Mouse (Mus musculus) cerebellum, postnatal 10 days (tissue): ENCODE measurements around the gene Gm8947.

Experiments used
- DNase-seq, 2 experiments: peaks; one replicate each; pipeline ENCODE4 v3.0.0; 2021; ENCODE audit warnings: mixed read lengths in 2 of 2

Gm8947 gene

DNA sequence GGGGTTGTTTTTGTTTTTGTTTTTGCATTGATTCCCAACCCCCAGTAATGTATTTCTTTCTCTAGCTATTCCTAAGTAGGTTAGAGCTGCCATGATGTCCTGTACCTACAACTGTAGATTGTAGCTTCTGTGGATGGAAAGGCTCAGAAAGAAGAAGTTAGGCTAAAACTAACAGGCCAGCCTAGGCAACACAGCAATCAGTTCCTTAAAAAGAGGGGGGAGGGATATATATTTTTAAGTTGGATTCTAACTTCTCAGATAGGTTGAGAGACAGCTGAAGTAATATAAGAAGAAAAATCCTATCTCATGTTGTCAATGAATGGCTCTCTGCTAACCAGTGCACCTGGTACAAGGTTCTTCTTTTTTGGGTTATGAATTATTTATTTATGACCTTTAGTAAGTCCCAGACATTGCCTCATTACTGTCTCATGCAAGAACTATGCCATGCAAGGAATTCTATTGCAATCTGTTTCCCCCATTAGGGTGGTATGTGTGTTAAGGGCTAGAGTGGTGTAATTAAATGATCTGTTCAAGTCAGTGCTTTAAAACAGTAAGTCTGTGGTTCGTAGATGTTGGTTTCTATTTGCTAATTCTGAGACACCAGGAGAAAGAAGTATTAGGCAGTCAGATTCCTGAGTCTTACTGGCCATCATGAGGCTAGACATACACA, 36.3 kb downstream of the Gm8947 start:
- DNase-seq = no peak

- no peak for DNase-seq
These were observed 40.2 kb downstream of the Gm8947 start for GRCm38 (mm10) chr1:151232346-151232745.

DNA sequence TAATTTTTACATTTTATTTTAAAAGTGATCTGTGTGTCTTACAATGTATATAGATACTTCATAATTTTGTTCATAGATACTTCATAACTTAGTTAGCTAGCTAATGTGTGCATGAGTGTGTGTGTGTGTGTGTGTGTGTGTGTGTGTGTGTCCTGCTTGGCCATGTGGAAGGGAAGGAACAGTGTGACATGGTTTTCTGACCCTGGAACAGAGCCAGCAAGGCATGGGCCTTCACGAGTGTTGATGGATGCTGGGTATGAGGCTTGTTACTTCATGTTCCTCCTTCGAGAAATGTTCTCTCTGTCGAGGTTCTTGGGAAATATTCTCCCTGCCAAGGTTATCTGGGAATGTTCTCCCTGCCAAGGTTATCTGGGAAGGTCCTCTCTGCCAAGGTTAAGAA, 41.6 kb downstream of the Gm8947 start:
- no peak for DNase-seq

- no peak for DNase-seq
These were observed 43.4 kb downstream of the Gm8947 start for GRCm38 (mm10) chr1:151235574-151235973.

- DNase-seq = peak in 1 of 2 experiments; percentile 8
These were observed 44.2 kb downstream of the Gm8947 start for GRCm38 (mm10) chr1:151236141-151236930.

DNA sequence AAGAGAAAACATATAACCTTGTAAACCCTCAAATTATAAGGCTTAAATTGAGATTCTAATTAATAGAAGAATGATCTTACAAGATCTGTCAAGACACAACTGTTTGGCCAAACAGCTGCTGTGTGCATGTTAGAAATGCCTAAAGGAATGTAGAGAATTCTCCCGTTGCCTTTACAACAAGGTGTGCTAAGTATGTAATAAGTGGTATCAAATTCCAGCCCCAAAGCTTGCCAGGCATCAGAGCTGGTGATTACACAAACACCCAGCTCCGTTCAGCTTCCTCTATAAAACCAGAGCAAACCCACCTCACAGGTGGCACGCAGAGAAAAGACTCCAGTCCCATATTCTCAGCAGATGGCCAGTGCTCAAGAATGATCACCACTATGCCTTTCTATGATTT, 45.6 kb downstream of the Gm8947 start:
- DNase-seq = no peak

DNA sequence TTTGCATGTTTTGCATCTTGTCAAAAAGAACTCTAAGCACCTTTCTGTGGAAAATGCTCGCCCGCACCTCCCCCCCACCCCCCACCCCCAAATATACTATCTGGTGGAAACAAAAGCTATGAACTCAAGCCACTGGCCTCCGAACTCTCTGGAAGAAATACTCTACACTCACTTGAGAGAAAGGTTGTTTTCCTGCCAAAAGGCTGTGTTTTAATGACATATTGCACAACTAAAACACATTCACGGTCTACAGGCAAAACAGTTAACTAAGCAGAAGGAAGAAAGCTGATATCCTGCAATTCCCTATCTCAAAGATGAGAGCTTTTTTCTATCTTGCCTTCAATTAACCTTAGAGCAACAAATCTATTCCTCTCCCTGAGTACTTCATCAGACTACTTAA, 51.2 kb downstream of the Gm8947 start:
- DNase-seq = no peak
